ENCODE assay signal across 7 mouse cellular contexts in genomic region chr13:53462649-53462970, GRCm38 (mm10). TPM values are rescaled to one million over a fixed set of nuclear protein-coding genes. Genes with fewer than 3 reads are reported as not detected.
DNase-seq lines count a peak whose midpoint lies in the region; ATAC-seq and TF ChIP-seq lines count a peak whose summit lies in the region.

No protein-coding gene starts in this region.

- peaks cover 30% of the 10 kb centered on the region for H3K4me1 ChIP-seq in neural tube, embryonic 11.5 days (ENCODE audit: control insufficient read depth, insufficient read depth, low read length)
- no peaks in the 10 kb centered on the region for H3K4me1 ChIP-seq in forebrain, postnatal 0 days (ENCODE audit: insufficient read depth)
- no peaks in the 10 kb centered on the region; the same call in none of the 2 replicates for H3K4me1 ChIP-seq in liver, embryonic 13.5 days (replicated peaks)

- peak overlapping the region; percentile 22 for H3K4me3 ChIP-seq in neural tube, embryonic 11.5 days (ENCODE audit: low read depth, low read length)
- H3K4me3 ChIP-seq in forebrain, postnatal 0 days (ENCODE audit: low read depth, low read length) = peak overlapping the region; percentile 12; the same call in 1 of the 2 replicates
- peak overlapping the region; percentile 10; the same call in 1 of the 2 replicates for H3K4me3 ChIP-seq in liver, embryonic 13.5 days (replicated peaks)

- TF ChIP-seq CTCF in forebrain, postnatal 0 days (IDR thresholded peaks at IDR 0.05; ENCODE audit: low read depth) = no peak

- H3K27me3 ChIP-seq in neural tube, embryonic 11.5 days (ENCODE audit: control insufficient read depth, insufficient read depth, low read length) = peaks cover 50% of the 10 kb centered on the region
- peaks cover 74% of the 10 kb centered on the region for H3K27me3 ChIP-seq in forebrain, postnatal 0 days (ENCODE audit: insufficient read depth, low read length)
- peaks cover 85% of the 10 kb centered on the region for H3K27me3 ChIP-seq in liver, embryonic 13.5 days

- DNase-seq in neural tube, embryonic 11.5 days (ENCODE audit: low spot score) = no peak
- DNase-seq in neural tube, embryonic 10.5 days (ENCODE audit: extremely low spot score, low spot score) = no peak
- DNase-seq in forebrain, postnatal 0 days = no peak
- DNase-seq in liver, embryonic 13.5 days = no peak
- DNase-seq in urinary bladder, postnatal 10 days (ENCODE audit: low spot score) = no peak
- no peak for DNase-seq in adrenal gland, adult 8-10 months
- DNase-seq in right cerebral cortex, postnatal 25 days = no peak

- H3K9me3 ChIP-seq in neural tube, embryonic 11.5 days (ENCODE audit: control insufficient read depth, low read length) = no peaks in the 10 kb centered on the region
- no peaks in the 10 kb centered on the region for H3K9me3 ChIP-seq in forebrain, postnatal 0 days (ENCODE audit: low read length)
- no peaks in the 10 kb centered on the region for H3K9me3 ChIP-seq in liver, embryonic 13.5 days (replicated peaks)

- H3K36me3 ChIP-seq in neural tube, embryonic 11.5 days (ENCODE audit: control insufficient read depth, insufficient read depth, low read length) = no peaks in the 10 kb centered on the region
- H3K36me3 ChIP-seq in forebrain, postnatal 0 days (ENCODE audit: insufficient read depth) = no peaks in the 10 kb centered on the region
- no peaks in the 10 kb centered on the region for H3K36me3 ChIP-seq in liver, embryonic 13.5 days

- H3K27ac ChIP-seq in neural tube, embryonic 11.5 days (ENCODE audit: low read depth, low read length) = peak overlapping the region; percentile 79
- no peak overlapping the region for H3K27ac ChIP-seq in forebrain, postnatal 0 days (ENCODE audit: low read depth, low read length)
- no peak overlapping the region for H3K27ac ChIP-seq in liver, embryonic 13.5 days

- H3K4me2 ChIP-seq in neural tube, embryonic 11.5 days (ENCODE audit: low read depth) = peak overlapping the region; percentile 46
- H3K4me2 ChIP-seq in forebrain, postnatal 0 days (ENCODE audit: low read depth) = peak overlapping the region; percentile 21; the same call in 1 of the 2 replicates
- peak overlapping the region; percentile 26; the same call in 1 of the 2 replicates for H3K4me2 ChIP-seq in liver, embryonic 13.5 days

- WGBS in neural tube, embryonic 11.5 days = under 1% methylated on average over 15 of the region's 15 CpGs
- WGBS in forebrain, postnatal 0 days = under 1% methylated on average over 15 of the region's 15 CpGs
- 1% methylated on average over 15 of the region's 15 CpGs for WGBS in liver, embryonic 13.5 days (ENCODE audit: insufficient replicate concordance)

- peak overlapping the region; percentile 8; the same call in 1 of the 2 replicates for H3K9ac ChIP-seq in neural tube, embryonic 11.5 days (ENCODE audit: low read length)
- H3K9ac ChIP-seq in forebrain, postnatal 0 days = no peak overlapping the region
- H3K9ac ChIP-seq in liver, embryonic 13.5 days = no peak overlapping the region

- ATAC-seq in neural tube, embryonic 11.5 days (ENCODE audit: insufficient read depth, low FRiP score, low TSS enrichment) = no peak
- no peak; the same call in 1 of the 2 replicates for ATAC-seq in forebrain, postnatal 0 days
- ATAC-seq in liver, embryonic 13.5 days (ENCODE audit: low read depth) = no peak

RNA-seq across cellular contexts. Expression of gene Msx2, which starts 10.3 kb away (rescaled TPM):
- polyA plus RNA-seq in neural tube, embryonic 11.5 days (2014; fragmentation: Nextera tagmentation; extraction: Ambion mirVana) = 20.2 and 21.0 TPM in 2 replicates
- total RNA-seq in forebrain, postnatal 0 days (2014; rRNA removed) = 0.31 and 0.71 TPM in 2 replicates
- 0.54 and 0.71 TPM in 2 replicates for polyA plus RNA-seq in forebrain, postnatal 0 days (2015; fragmentation: Nextera tagmentation; extraction: Ambion mirVana)
- 0.06 TPM in 1 of 2 replicates, not detected in the other for polyA plus RNA-seq in liver, embryonic 13.5 days (2015; fragmentation: Nextera tagmentation; extraction: Ambion mirVana)
- 1 to 10 TPM; 1.2 to 1.5 (median 1.4) TPM for total RNA-seq in adrenal gland, adult 8-10 months (2022)

Comparison
In these comparisons a context has a peak if more than half of its experiments do, and no peak if none do; other contexts are left out.
1. RNA of gene Msx2, which starts 10.3 kb away (polyA plus RNA-seq): 20.2 to 21.0 TPM in neural tube, embryonic 11.5 days; 0.54 to 0.71 TPM in forebrain, postnatal 0 days and 0.06 TPM in liver, embryonic 13.5 days; every median in the first group is over 10 times any median in the second.
2. Peak in every context shown above with its lines, with median percentiles within 50 percentile points of each other: H3K4me2 ChIP-seq and H3K4me3 ChIP-seq.